Mouse (Mus musculus): ENCODE data around the gene Hmgcl. TPM values are rescaled to one million over a fixed set of nuclear protein-coding genes. Genes with fewer than 3 reads are reported as not detected.
A peak's percentile ranks its signal among the peaks of the same experiment; 100 is the strongest.

Gene Hmgcl
- 10 to 100 TPM; 51.7 to 68.6 (median 62.8) TPM for total RNA-seq (2022)

GRCm38 (mm10) chr4:135946278-135946658 is at the start of gene Hmgcl:
Gene Hmgcl, plus strand, starts transcription at chr4:135946448.
- peak; percentile 93 for DNase-seq

- peak; percentile 48 for DNase-seq
Observed at GRCm38 (mm10) chr4:135898380-135899049, 47.7 kb upstream of the Hmgcl start.

- no peak for DNase-seq
Observed at GRCm38 (mm10) chr4:135899050-135899448, 47.2 kb upstream of the Hmgcl start.

DNA sequence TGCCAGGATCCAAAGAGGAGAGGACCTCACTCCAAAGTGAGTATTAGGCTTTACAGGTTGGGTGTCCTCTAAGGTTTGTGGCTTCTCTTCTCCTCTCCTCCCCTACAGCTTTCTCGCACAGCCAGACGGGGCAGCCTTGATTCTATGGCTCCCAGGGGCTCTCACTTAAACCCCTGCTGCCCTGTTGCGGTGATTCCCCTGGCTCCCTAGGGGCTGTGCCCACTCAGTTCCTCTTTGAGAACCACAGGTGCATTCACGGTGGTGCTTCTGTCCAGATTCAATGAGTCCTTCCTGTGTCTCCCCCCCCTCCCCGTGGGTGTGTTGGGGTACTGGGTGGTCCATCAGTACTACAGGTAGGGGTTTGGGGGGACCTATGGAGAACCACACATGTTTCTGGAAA is 46.2 kb upstream of the Hmgcl start:
- DNase-seq: no peak

- DNase-seq: no peak
Observed at GRCm38 (mm10) chr4:135902606-135903242, 43.5 kb upstream of the Hmgcl start.

- DNase-seq: no peak
Observed at GRCm38 (mm10) chr4:135904810-135905209, 41.4 kb upstream of the Hmgcl start.

GRCm38 (mm10) chr4:135906633-135907032 is 39.6 kb upstream of the Hmgcl start:
- DNase-seq: no peak

DNA sequence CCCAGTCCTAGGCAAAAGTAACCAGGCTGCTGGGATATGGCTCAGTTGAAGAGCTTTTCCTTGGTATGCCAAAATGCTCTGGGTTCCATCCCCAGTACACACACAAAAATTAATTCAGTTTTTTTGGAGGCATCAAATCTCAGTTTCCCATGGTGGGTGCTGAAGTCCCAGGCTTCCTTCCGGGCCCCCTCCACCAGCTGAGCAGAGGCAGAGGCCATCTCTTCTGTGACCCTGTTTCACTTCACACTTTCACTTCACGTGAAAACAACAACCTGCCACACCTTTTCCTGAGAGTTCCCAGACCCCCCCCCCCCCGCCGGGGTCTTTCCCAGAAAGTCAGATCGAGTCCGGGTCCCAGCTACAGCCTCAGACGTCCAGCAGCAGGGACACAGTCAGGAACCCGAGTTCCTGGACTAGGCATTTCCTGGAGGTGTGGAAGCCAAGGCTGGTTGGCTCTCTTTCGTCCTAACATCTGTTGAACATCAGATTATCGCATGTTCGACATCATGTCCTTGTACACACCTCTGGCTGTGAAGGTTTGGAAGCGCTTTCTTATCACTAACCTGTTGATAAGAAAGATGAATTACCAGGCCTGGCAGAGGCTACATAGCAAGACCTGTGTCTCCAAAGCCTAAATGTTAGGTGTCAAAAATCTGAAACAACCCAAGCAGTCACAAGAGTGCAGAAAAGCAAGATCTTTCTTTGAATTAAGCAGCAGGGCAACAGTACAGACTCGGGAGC is 36.8 kb upstream of the Hmgcl start:
- no peak for DNase-seq

GRCm38 (mm10) chr4:135911531-135911930 is 34.7 kb upstream of the Hmgcl start:
- no peak for DNase-seq

DNA sequence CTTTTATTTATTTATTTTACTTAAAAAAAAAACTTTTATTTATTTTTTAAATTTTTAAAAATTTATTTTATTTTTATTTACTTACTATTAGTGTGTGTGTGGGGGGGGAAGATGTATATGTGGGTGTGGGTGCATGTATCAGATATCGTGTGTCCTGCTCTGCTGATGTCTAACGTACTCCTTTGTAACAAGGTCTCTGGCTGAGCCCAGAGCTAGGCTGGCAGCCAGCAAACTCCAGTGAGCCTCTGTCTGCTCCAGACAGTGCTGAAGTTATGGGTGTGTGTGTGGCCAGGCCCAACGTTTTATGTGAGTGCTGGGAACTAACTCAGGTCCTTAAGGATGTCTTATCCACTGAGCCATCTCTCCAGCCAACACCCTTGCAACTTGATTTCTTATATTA is 34.1 kb upstream of the Hmgcl start:
- DNase-seq: no peak

- DNase-seq: no peak
Observed at GRCm38 (mm10) chr4:135912835-135913234, 33.4 kb upstream of the Hmgcl start.

- no peak for DNase-seq
Observed at GRCm38 (mm10) chr4:135913433-135913832, 32.8 kb upstream of the Hmgcl start.

- DNase-seq: no peak
Observed at GRCm38 (mm10) chr4:135918635-135919279, 27.5 kb upstream of the Hmgcl start.

DNA sequence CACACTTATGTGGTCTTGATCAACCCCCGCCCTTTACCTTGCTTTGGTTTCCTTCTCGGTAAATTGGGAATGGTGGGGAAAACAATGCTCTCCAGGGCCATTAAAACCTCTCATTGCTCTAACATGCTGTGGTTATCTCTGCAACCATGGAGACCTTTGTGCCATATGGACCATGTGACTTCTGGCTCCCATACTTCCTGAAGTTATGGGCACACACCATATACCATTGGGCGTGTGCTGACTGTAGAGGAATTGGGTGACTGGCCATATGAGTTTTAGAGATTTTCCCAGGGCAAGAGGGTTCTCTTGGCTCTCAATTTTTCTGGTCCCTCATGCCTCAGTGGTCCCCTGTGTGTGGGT is 27.0 kb upstream of the Hmgcl start:
- no peak for DNase-seq

GRCm38 (mm10) chr4:135920304-135921241 is 25.7 kb upstream of the Hmgcl start, which contains the start of gene Fuca1:
Gene Fuca1, plus strand, starts transcription at chr4:135920735.
- DNase-seq: peak; percentile 93

GRCm38 (mm10) chr4:135921257-135922120 is 24.8 kb upstream of the Hmgcl start:
- no peak for DNase-seq

GRCm38 (mm10) chr4:135922190-135922589 is 24.1 kb upstream of the Hmgcl start:
- no peak for DNase-seq

DNA sequence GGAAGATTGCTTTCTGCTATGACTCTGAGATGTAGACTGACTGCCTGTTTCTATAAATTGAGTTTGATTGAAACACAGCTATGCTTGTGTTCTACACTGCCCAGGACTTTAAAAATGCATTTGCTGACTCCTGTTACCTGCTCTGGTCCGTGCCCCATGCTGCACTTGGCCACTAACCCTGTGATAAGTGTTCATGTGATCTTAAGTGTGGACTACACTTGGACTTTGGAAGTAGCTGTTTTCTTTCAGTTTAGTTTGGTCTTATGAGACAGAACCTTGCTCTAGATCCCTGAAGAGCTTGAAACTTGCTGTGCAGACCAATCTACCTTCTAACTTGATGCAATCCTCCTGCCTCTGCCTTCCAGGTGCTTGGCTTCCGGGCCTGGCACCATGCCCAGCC is 21.8 kb upstream of the Hmgcl start:
- no peak for DNase-seq

DNA sequence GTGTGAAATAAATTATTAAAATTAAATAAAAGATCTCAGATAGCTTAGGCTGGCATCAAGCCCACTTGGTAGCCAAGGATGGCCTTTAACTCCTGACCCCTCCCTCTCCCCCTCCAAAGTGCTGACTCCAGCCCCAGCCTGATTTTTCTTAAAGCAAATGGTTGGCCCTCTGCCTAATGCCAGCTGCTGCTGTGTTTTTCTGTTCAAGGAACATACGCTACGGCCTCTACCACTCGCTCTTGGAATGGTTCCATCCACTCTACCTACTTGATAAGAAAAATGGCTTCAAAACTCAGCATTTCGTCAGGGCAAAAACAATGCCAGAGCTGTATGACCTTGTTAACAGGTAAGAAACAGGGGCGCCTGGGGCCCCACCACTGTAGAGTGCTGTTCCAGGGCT is 20.9 kb upstream of the Hmgcl start:
- no peak for DNase-seq

DNA sequence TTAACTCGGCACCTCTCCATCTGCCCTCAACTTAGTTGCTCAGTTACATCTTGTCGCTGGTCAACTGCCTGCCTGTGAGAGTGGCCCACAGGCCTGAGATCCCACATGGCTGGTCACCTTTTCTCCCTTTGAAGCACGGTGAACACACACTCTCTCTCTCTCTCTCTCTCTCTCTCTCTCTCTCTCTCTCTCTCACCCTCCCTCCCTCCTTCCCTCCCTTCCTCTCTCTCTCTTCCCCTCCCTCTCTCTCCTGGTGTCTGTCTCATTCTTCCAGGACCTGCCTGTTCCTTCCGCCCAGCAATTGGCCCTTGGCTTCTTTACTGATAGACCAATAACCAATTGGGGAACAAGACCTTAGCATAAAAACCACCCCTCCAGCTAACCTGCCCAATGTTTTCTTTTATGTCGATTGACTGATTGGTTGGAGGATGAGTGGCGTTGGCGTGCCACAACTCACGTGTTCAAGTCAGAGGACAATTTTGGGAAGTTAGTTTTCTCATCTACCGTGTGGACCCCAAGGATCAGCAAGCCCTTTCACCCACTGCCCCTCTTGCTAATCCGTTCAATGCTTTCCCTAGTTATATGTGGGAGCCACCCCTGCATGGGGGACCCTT is 19.9 kb upstream of the Hmgcl start:
- DNase-seq: no peak

DNA sequence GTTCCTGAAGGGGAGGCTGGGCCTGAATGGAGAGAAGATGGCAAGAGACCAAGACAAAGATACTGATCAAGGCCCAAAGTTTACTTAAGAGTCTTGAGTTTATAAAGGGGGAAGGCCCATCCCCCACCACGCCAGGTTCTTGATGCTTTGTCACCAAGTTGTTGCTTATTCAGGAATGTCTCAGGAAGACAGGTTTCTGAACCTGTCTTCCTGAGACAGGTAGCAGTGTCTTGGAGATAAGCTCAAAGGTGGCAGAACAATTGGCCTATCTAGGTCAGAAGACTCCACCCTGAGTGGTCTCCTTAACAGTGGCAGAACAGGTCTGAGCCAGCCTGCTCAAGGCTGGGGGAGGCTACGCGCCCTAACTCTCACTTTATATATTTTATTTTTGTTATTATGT is 19.4 kb upstream of the Hmgcl start:
- no peak for DNase-seq

Measured in adrenal gland, adult 8-10 months (tissue).